Mouse (Mus musculus) kidney, embryonic 15.5 days (tissue): ENCODE data around the gene Olfr749. TPM values are rescaled to one million over a fixed set of nuclear protein-coding genes. Genes with fewer than 3 reads are reported as not detected.

Experiments used
- ATAC-seq: fragments of 200-750 bp; cut with Nextera tagmentation; replicated peaks from 2 replicates; pipeline ENCODE4 v1.8.0; 2017; ENCODE audit warnings: moderate TSS enrichment; ENCODE audit not compliant: low FRiP score
- H3K27ac ChIP-seq: fragments of 300-500 bp; sonication (generic); 2 replicates; pipeline ENCODE4 v1.5.1; 2015; ENCODE audit warnings: mild to moderate bottlenecking, inconsistent platforms
- H3K27me3 ChIP-seq: fragments of 300-500 bp; sonication (generic); 2 replicates; pipeline ENCODE4 v1.6.1; 2015; ENCODE audit warnings: inconsistent platforms
- H3K36me3 ChIP-seq: fragments of 300-500 bp; sonication (generic); 2 replicates; pipeline ENCODE4 v1.6.1; 2015; ENCODE audit warnings: inconsistent platforms
- H3K4me1 ChIP-seq: fragments of 300-500 bp; sonication (generic); 2 replicates; pipeline ENCODE4 v1.6.1; 2015; ENCODE audit warnings: inconsistent platforms
- H3K4me2 ChIP-seq: fragments of 300-500 bp; sonication (generic); 2 replicates; pipeline ENCODE4 v1.6.1; 2015; ENCODE audit warnings: moderate library complexity, mild to moderate bottlenecking, inconsistent platforms
- H3K4me3 ChIP-seq: fragments of 300-500 bp; sonication (generic); replicated peaks from 2 replicates; pipeline ENCODE4 v1.5.1; 2015; ENCODE audit warnings: mild to moderate bottlenecking, inconsistent platforms
- H3K9ac ChIP-seq: fragments of 300-500 bp; sonication (generic); 2 replicates; pipeline ENCODE4 v1.6.1; 2015; ENCODE audit warnings: mild to moderate bottlenecking, inconsistent platforms
- H3K9me3 ChIP-seq: fragments of 300-500 bp; sonication (generic); replicated peaks from 2 replicates; pipeline ENCODE4 v1.6.1; 2016; ENCODE audit warnings: inconsistent platforms
- WGBS: fragments of 180-500 bp; shearing (Covaris S2); methylation state at CpG from one replicate; pipeline ENCODE4 v1.1.7; 2015; ENCODE audit warnings: mixed read lengths; 5-methylcytosine and 5-hydroxymethylcytosine counted together
- polyA plus RNA-seq: library from polyadenylated mRNA; unstranded; fragments of >200 nt; fragmentation: Nextera tagmentation; extraction: Ambion mirVana; gene quantifications from 2 replicates; pipeline ENCODE4 v1.2.1, GENCODE M21; 2015

Olfr749 gene
- polyA plus RNA-seq, 1 experiment from 2014 or later: not detected

DNA sequence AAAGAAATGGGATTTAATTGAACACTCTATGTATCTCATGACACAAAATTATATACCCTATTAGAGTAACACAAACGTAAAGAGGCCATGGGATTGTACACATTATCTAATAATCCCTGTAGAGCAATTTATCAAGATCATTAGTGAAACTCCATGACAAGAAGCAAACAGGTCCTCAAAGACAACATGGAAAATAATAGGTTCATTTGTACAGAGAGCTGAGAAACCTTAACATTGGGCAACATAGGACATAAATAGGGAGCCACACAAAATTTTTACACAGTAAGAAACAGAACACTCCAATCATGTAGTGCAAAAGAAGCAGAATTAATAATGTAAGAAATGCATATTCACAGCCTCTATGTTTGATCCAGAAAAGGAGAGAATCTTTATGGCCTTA is 37.8 kb downstream of the Olfr749 start, which contains the start of gene Olfr748:
TSS of gene Olfr748 (plus strand) at position 301 of the 400 bp plus-strand sequence.
- Histone ChIP-seq H3K9ac (no peak within 1 kb of the TSS), H3K36me3 (no peaks in the 10 kb centered on the region), H3K9me3 (no peaks in the 10 kb centered on the region), H3K4me1 (no peaks in the 10 kb centered on the region), H3K4me3 (no peak within 1 kb of the TSS), H3K4me2 (no peak within 1 kb of the TSS), H3K27me3 (no peaks in the 10 kb centered on the region), H3K27ac (no peak within 1 kb of the TSS)
- ATAC-seq: no peak
- 66% methylated on average over 1 of the region's 1 CpGs for WGBS

DNA sequence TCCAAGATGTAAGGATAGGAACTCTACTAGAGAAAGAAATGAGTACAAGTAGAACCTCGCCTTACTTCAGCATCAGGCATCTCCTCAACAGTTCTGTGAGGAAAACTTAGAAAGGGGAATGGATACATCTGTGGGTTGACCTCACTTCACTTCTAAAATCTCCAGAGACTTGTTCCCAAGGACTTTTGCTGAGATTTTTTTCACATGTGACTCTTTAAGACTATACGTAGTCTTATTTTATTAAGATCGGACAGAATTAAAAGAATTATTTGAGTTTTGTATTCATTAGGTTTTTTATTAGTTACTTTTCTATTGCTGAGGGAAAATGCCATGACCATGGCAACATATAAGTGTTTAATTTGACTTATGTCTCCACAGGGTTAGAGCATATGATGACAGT is 51.8 kb downstream of the Olfr749 start, which contains the start of gene Olfr747:
TSS of gene Olfr747 (minus strand) at position 101 of the 400 bp plus-strand sequence.
- ATAC-seq: no peak
- Histone ChIP-seq H3K9me3 (no peaks in the 10 kb centered on the region), H3K4me1 (no peaks in the 10 kb centered on the region), H3K36me3 (no peaks in the 10 kb centered on the region), H3K27ac (no peak within 1 kb of the TSS), H3K9ac (no peak within 1 kb of the TSS), H3K27me3 (no peaks in the 10 kb centered on the region), H3K4me2 (no peak within 1 kb of the TSS), H3K4me3 (no peak within 1 kb of the TSS)
- WGBS: 88% methylated on average over 3 of the region's 3 CpGs

Other genes with a start within 250 kb of the Olfr749 start
- gene Olfr742, start 241.5 kb downstream of the Olfr749 start, polyA plus RNA-seq: not detected in 2 replicates
- gene Olfr743, start 223.3 kb downstream of the Olfr749 start, polyA plus RNA-seq: not detected in 2 replicates
- not detected in 2 replicates for gene Olfr744, start 130.2 kb downstream of the Olfr749 start, polyA plus RNA-seq
- not detected in 2 replicates for gene Olfr745, start 105.7 kb downstream of the Olfr749 start, polyA plus RNA-seq
- gene Olfr746, start 98.0 kb downstream of the Olfr749 start, polyA plus RNA-seq: not detected in 2 replicates
- not detected in 2 replicates for gene Olfr747, start 51.9 kb downstream of the Olfr749 start, polyA plus RNA-seq
- not detected in 2 replicates for gene Olfr748, start 37.7 kb downstream of the Olfr749 start, polyA plus RNA-seq
- 74.4 and 78.5 TPM in 2 replicates for gene Ttc5, start 40.4 kb upstream of the Olfr749 start, polyA plus RNA-seq
- gene Ccnb1ip1, start 62.6 kb upstream of the Olfr749 start, polyA plus RNA-seq: not detected in 2 replicates
- gene Parp2, start 62.7 kb upstream of the Olfr749 start, polyA plus RNA-seq: 64.9 and 65.6 TPM in 2 replicates
- gene Tep1, start 125.5 kb upstream of the Olfr749 start, polyA plus RNA-seq: 6.2 and 8.5 TPM in 2 replicates
- 0.19 TPM in 2 replicates for gene Klhl33, start 152.4 kb upstream of the Olfr749 start, polyA plus RNA-seq
- gene Osgep, start 179.8 kb upstream of the Olfr749 start, polyA plus RNA-seq: 166 and 173 TPM in 2 replicates
- 301 and 306 TPM in 2 replicates for gene Apex1, start 179.9 kb upstream of the Olfr749 start, polyA plus RNA-seq
- 49.5 and 53.9 TPM in 2 replicates for gene Pip4p1, start 185.8 kb upstream of the Olfr749 start, polyA plus RNA-seq
- 74.3 and 78.6 TPM in 2 replicates for gene Pnp, start 186.0 kb upstream of the Olfr749 start, polyA plus RNA-seq
- not detected in 2 replicates for gene Gm49342, start 199.4 kb upstream of the Olfr749 start, polyA plus RNA-seq
- 0.62 and 1.0 TPM in 2 replicates for gene Pnp2, start 210.9 kb upstream of the Olfr749 start, polyA plus RNA-seq